Mouse (Mus musculus) liver, adult (tissue): ENCODE data around the gene Nepro.

ENCODE experiments used
- GATA4 ChIP-seq: IDR thresholded peaks from 2 replicates; pipeline ENCODE4 v1.6.1; 2014; ENCODE audit warnings: mild to moderate bottlenecking, low read length; ENCODE audit not compliant: insufficient replicate concordance

Gene Nepro

GRCm38 (mm10) chr16:44735676-44736075 lies 11.6 kb downstream of the Nepro start:
- TF ChIP-seq GATA4: no peak

- no peak for TF ChIP-seq GATA4
Observed at GRCm38 (mm10) chr16:44736118-44736517, 12.0 kb downstream of the Nepro start.

GRCm38 (mm10) chr16:44742753-44743152 lies 18.7 kb downstream of the Nepro start:
- no peak for TF ChIP-seq GATA4

GRCm38 (mm10) chr16:44745471-44745865 lies 21.4 kb downstream of the Nepro start:
- TF ChIP-seq GATA4: no peak

- TF ChIP-seq GATA4: no peak
Observed at GRCm38 (mm10) chr16:44745866-44746562, 21.9 kb downstream of the Nepro start, which contains the start of gene Gtpbp8. Gene Gtpbp8 (minus strand): TSS chr16:44746363.

- TF ChIP-seq GATA4: no peak
Observed at GRCm38 (mm10) chr16:44748007-44748406, 23.9 kb downstream of the Nepro start.

- no peak for TF ChIP-seq GATA4
Observed at GRCm38 (mm10) chr16:44757700-44758099, 33.6 kb downstream of the Nepro start.

GRCm38 (mm10) chr16:44761811-44762210 lies 37.7 kb downstream of the Nepro start:
- no peak for TF ChIP-seq GATA4

- TF ChIP-seq GATA4: no peak
Observed at GRCm38 (mm10) chr16:44765555-44766319, 41.6 kb downstream of the Nepro start, which contains the start of gene Cd200r1. Gene Cd200r1 (plus strand): TSS chr16:44765736.

GRCm38 (mm10) chr16:44766320-44766892 lies 42.3 kb downstream of the Nepro start:
- no peak for TF ChIP-seq GATA4

GRCm38 (mm10) chr16:44767506-44767905 lies 43.4 kb downstream of the Nepro start:
- TF ChIP-seq GATA4: no peak

GRCm38 (mm10) chr16:44767967-44768366 lies 43.9 kb downstream of the Nepro start:
- TF ChIP-seq GATA4: no peak

- no peak for TF ChIP-seq GATA4
Observed at GRCm38 (mm10) chr16:44772577-44772976, 48.5 kb downstream of the Nepro start.

- no peak for TF ChIP-seq GATA4
Observed at GRCm38 (mm10) chr16:44773673-44774072, 49.6 kb downstream of the Nepro start.

GRCm38 (mm10) chr16:44774201-44774600 lies 50.1 kb downstream of the Nepro start:
- TF ChIP-seq GATA4: no peak
